Mouse (Mus musculus) stomach, embryonic 14.5 days (tissue): Measurements from ENCODE around the gene Samm50. TPM values are rescaled to one million over a fixed set of nuclear protein-coding genes. Genes with fewer than 3 reads are reported as not detected.

ENCODE experiments used
- ATAC-seq: fragments of 200-750 bp; cut with Nextera tagmentation; 2 replicates; pipeline ENCODE4 v1.8.0; 2017; ENCODE audit warnings: low read depth, moderate TSS enrichment; ENCODE audit not compliant: insufficient number of reproducible peaks, insufficient read depth, low FRiP score
- H3K27ac ChIP-seq: fragments of 300-500 bp; sonication (generic); 2 replicates; pipeline ENCODE4 v1.5.1; 2014; ENCODE audit warnings: mild to moderate bottlenecking, low read length, moderate library complexity, mixed read lengths
- H3K27me3 ChIP-seq: fragments of 300-500 bp; sonication (generic); 2 replicates; pipeline ENCODE4 v1.6.1; 2014; ENCODE audit warnings: low read length, control low read depth, mixed read lengths; ENCODE audit not compliant: control insufficient read depth, insufficient read depth
- H3K36me3 ChIP-seq: fragments of 300-500 bp; sonication (generic); 2 replicates; pipeline ENCODE4 v1.6.1; 2014; ENCODE audit warnings: mild to moderate bottlenecking, control low read depth, low read length, moderate library complexity, mixed read lengths; ENCODE audit not compliant: control insufficient read depth, insufficient read depth
- H3K4me1 ChIP-seq: fragments of 300-500 bp; sonication (generic); 2 replicates; pipeline ENCODE4 v1.6.1; 2014; ENCODE audit warnings: low read length, control low read depth, mixed read lengths; ENCODE audit not compliant: control insufficient read depth, insufficient read depth
- H3K4me2 ChIP-seq: fragments of 300-500 bp; sonication (generic); replicated peaks from 2 replicates; pipeline ENCODE4 v1.6.1; 2014; ENCODE audit warnings: low read depth, low read length, control low read depth
- H3K4me3 ChIP-seq: fragments of 300-500 bp; sonication (generic); 2 replicates; pipeline ENCODE4 v1.5.1; 2014; ENCODE audit warnings: low read depth, low read length, control low read depth
- H3K9ac ChIP-seq: fragments of 300-500 bp; sonication (generic); replicated peaks from 2 replicates; pipeline ENCODE4 v1.6.1; 2014; ENCODE audit warnings: low read depth, mild to moderate bottlenecking, control low read depth, low read length, moderate library complexity, mixed read lengths
- H3K9me3 ChIP-seq: fragments of 300-500 bp; sonication (generic); 2 replicates; pipeline ENCODE4 v1.6.1; 2016; ENCODE audit warnings: low read depth, low read length, control low read depth; ENCODE audit not compliant: control insufficient read depth
- whole genome bisulfite sequencing: fragments of 180-500 bp; shearing (Covaris S2); extraction: QIAGEN DNeasy Blood & Tissue Kit; methylation state at CpG from one replicate; pipeline ENCODE4 v1.1.7; 2014; 5-methylcytosine and 5-hydroxymethylcytosine counted together
- polyA plus RNA-seq: library from polyadenylated mRNA; unstranded; fragments of >200 nt; fragmentation: Nextera tagmentation; extraction: Ambion mirVana; gene quantifications from 2 replicates; pipeline ENCODE4 v1.2.1, GENCODE M21; 2014

Samm50 gene
- polyA plus RNA-seq, 1 experiment from 2014 or later, result 51.6 TPM

DNA sequence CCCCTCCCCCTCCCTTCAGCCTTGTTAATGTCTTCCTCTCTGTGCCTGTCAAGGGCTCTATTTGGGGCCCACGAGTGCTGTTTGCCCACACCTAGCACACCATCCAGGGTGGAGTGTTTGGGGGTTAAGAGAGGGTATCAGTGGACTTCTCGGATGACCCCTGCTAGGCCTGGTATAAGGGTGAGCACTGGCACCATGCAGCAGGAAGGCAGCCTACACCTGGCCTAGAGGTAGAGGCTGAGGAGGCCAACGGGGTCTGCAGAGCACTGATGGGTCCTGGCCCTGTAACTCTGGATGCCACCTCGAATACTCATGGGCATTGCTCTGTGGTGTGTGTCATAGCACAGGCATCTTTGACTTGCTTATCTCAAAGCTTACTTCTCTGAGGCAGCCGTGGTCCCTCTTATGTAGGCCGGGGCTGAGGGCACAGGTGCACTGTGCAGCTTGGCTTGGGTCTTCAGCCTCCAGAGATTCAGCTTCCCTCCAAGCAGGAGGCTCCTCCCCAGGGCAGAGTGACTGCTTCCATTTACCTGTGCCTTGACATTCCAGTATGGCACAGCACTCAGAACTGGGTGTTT lies 21.2 kb downstream of the Samm50 start:
- Histone ChIP-seq H3K27ac (no peak overlapping the region), H3K4me1 (no peaks in the 10 kb centered on the region), H3K4me2 (no peak overlapping the region), H3K9me3 (no peaks in the 10 kb centered on the region), H3K9ac (no peak overlapping the region), H3K36me3 (peaks cover 18% of the 10 kb centered on the region), H3K4me3 (no peak overlapping the region), H3K27me3 (no peaks in the 10 kb centered on the region)
- 91% methylated on average over 6 of the region's 6 CpGs for WGBS
- ATAC-seq, result no peak

- Histone ChIP-seq H3K4me2 (no peak overlapping the region), H3K36me3 (peaks cover 15% of the 10 kb centered on the region), H3K4me3 (no peak overlapping the region), H3K9ac (no peak overlapping the region), H3K4me1 (peaks cover 7% of the 10 kb centered on the region; the same call in 1 of the 2 replicates), H3K27me3 (no peaks in the 10 kb centered on the region), H3K27ac (no peak overlapping the region), H3K9me3 (no peaks in the 10 kb centered on the region)
- 89% methylated on average over 7 of the region's 7 CpGs for WGBS
- ATAC-seq, result no peak
Observed at GRCm38 (mm10) chr15:84214476-84214875, 22.4 kb downstream of the Samm50 start.

DNA sequence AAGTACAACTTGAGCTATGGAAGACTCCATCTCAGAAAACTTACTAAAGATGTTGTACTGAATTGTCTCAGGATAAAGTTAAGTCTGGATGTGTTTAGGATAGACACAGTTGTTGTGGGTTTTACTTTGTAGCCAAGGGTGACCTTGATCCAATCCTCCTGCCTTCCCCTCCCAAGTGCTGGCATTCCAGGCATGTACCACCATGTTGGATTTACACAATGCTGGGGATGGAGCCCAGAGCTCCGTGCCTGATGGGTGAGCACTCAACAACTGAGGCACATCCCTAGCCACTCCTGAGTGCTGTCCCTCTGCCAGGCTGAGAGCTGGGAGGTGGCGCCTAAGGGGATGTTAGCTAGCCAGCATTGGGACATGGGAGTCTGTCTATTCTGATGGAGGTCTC lies 23.2 kb downstream of the Samm50 start:
- no peak for ATAC-seq

DNA sequence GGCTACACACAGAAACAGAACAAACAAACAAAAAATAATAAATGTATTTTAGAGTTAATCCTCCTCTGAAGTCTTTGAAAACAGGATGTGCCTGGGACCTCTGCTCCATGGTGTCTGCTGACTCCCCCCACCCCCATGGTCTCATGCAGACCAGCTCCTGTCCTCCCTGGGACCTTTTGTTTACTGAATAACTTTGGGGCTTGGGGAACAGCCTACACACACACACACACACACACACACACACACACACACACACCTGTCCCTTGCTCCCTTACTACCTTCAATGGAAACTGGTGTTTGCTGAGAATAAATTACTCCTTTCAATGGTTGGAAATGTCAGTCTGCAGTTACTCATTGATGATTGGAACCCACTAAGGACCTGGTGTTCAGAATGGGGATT lies 24.0 kb downstream of the Samm50 start:
- no peak for ATAC-seq
- H3K4me3 ChIP-seq, result no peak overlapping the region
- no peak overlapping the region for H3K4me2 ChIP-seq
- no peaks in the 10 kb centered on the region for H3K27me3 ChIP-seq
- peaks cover 10% of the 10 kb centered on the region for H3K36me3 ChIP-seq
- peaks cover 7% of the 10 kb centered on the region; the same call in 1 of the 2 replicates for H3K4me1 ChIP-seq
- no peak overlapping the region for H3K9ac ChIP-seq
- no peak overlapping the region for H3K27ac ChIP-seq
- H3K9me3 ChIP-seq, result no peaks in the 10 kb centered on the region

More for the DNA sequence above, 23.2 kb downstream of the Samm50 start:
- Histone ChIP-seq H3K27ac (no peak overlapping the region), H3K9me3 (no peaks in the 10 kb centered on the region), H3K36me3 (peaks cover 15% of the 10 kb centered on the region), H3K4me1 (peaks cover 7% of the 10 kb centered on the region; the same call in 1 of the 2 replicates), H3K9ac (no peak overlapping the region), H3K4me3 (no peak overlapping the region), H3K27me3 (no peaks in the 10 kb centered on the region), H3K4me2 (no peak overlapping the region)
- WGBS, result 75% methylated on average over 2 of the region's 2 CpGs

- peaks cover 7% of the 10 kb centered on the region; the same call in 1 of the 2 replicates for H3K4me1 ChIP-seq
Observed at GRCm38 (mm10) chr15:84216461-84217084, 24.5 kb downstream of the Samm50 start.

GRCm38 (mm10) chr15:84217969-84218782 lies 26.1 kb downstream of the Samm50 start:
- WGBS, result 21% methylated on average over 23 of the region's 23 CpGs
- H3K4me2 ChIP-seq, result no peak overlapping the region; the same call in 1 of the 2 replicates
- peaks cover 7% of the 10 kb centered on the region; the same call in 1 of the 2 replicates for H3K4me1 ChIP-seq

More at GRCm38 (mm10) chr15:84216461-84217084, 24.5 kb downstream of the Samm50 start:
- Histone ChIP-seq H3K27me3 (no peaks in the 10 kb centered on the region), H3K9ac (no peak overlapping the region), H3K9me3 (no peaks in the 10 kb centered on the region), H3K4me2 (no peak overlapping the region), H3K27ac (no peak overlapping the region), H3K4me3 (no peak overlapping the region), H3K36me3 (peaks cover 10% of the 10 kb centered on the region)
- no peak for ATAC-seq
- WGBS, result 26% methylated on average over 7 of the region's 7 CpGs

GRCm38 (mm10) chr15:84218783-84219271 lies 26.8 kb downstream of the Samm50 start:
- no peak for ATAC-seq
- Histone ChIP-seq H3K4me1 (peaks cover 7% of the 10 kb centered on the region; the same call in 1 of the 2 replicates), H3K36me3 (peaks cover 6% of the 10 kb centered on the region; the same call in 1 of the 2 replicates), H3K27ac (peak overlapping the region; percentile 29; the same call in 1 of the 2 replicates), H3K9me3 (no peaks in the 10 kb centered on the region), H3K4me2 (no peak overlapping the region; the same call in 1 of the 2 replicates), H3K27me3 (no peaks in the 10 kb centered on the region), H3K9ac (no peak overlapping the region), H3K4me3 (no peak overlapping the region)
- WGBS, result 9% methylated on average over 9 of the region's 9 CpGs

More at GRCm38 (mm10) chr15:84217969-84218782, 26.1 kb downstream of the Samm50 start:
- Histone ChIP-seq H3K27ac (no peak overlapping the region; the same call in 1 of the 2 replicates), H3K4me3 (no peak overlapping the region), H3K27me3 (no peaks in the 10 kb centered on the region), H3K9me3 (no peaks in the 10 kb centered on the region), H3K36me3 (peaks cover 6% of the 10 kb centered on the region; the same call in 1 of the 2 replicates), H3K9ac (no peak overlapping the region)
- no peak for ATAC-seq

DNA sequence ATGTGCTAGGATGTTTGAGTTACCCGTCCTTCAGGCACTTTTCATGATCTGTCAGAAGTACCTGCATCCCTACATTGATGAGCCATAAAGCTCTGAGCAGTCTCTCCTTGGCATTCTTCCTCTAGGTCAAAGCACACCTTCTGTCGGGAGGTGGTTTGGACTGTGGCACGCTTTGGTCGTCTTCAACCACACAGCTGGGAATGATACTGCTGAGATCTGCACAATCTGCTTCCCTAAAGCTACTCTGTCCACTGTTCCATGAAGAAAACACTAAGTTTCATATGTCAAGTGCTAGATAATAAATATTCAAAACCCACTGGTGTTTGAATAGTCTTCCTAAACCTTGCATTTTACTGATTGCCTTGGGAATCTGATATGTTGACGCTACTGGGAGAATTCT lies 29.5 kb downstream of the Samm50 start:
- no peak overlapping the region for H3K27ac ChIP-seq
- 69% methylated on average over 5 of the region's 5 CpGs for WGBS
- no peak overlapping the region for H3K9ac ChIP-seq
- H3K27me3 ChIP-seq, result no peaks in the 10 kb centered on the region
- H3K36me3 ChIP-seq, result no peaks in the 10 kb centered on the region
- ATAC-seq, result no peak
- H3K4me3 ChIP-seq, result no peak overlapping the region
- H3K4me1 ChIP-seq, result peaks cover 7% of the 10 kb centered on the region; the same call in 1 of the 2 replicates
- no peak overlapping the region for H3K4me2 ChIP-seq
- no peaks in the 10 kb centered on the region for H3K9me3 ChIP-seq
